Mouse (Mus musculus): Measurements from ENCODE around the gene Stk32b. TPM values are rescaled to one million over a fixed set of nuclear protein-coding genes. Genes with fewer than 3 reads are reported as not detected.

The Stk32b gene
- total RNA-seq, 2 experiments from 2014 or later: 2.4 TPM

- DNase-seq (ENCODE audit: low spot score in 2 of 2): peak in 1 of 2 experiments; percentile 5
- intact Hi-C loops (cut with DNase I): no loop called here
Measured at GRCm38 (mm10) chr5:37551649-37552048, 165.3 kb downstream of the Stk32b start.

GRCm38 (mm10) chr5:37535726-37536293 is 181.2 kb downstream of the Stk32b start:
- peak in 1 of 2 experiments; percentile 19 for DNase-seq (ENCODE audit: low spot score in 2 of 2)
- intact Hi-C loops (cut with DNase I): no loop called here

- DNase-seq (ENCODE audit: low spot score in 2 of 2): no peak
- intact Hi-C loops (cut with DNase I): no loop called here
Measured at GRCm38 (mm10) chr5:37535227-37535626, 181.7 kb downstream of the Stk32b start.

- no peak for DNase-seq (ENCODE audit: low spot score in 2 of 2)
- intact Hi-C loops (cut with DNase I): no loop called here
Measured at GRCm38 (mm10) chr5:37525363-37525762, 191.6 kb downstream of the Stk32b start.

- intact Hi-C loops (cut with DNase I): no loop called here
- DNase-seq (ENCODE audit: low spot score in 2 of 2): no peak
Measured at GRCm38 (mm10) chr5:37520441-37520840, 196.5 kb downstream of the Stk32b start.

GRCm38 (mm10) chr5:37512479-37512878 is 204.5 kb downstream of the Stk32b start:
- intact Hi-C loops (cut with DNase I): no loop called here
- no peak for DNase-seq (ENCODE audit: low spot score in 2 of 2)

- DNase-seq (ENCODE audit: low spot score in 2 of 2): no peak
- intact Hi-C loops (cut with DNase I): no loop called here
Measured at GRCm38 (mm10) chr5:37506880-37507519, 210.0 kb downstream of the Stk32b start.

- no peak for DNase-seq (ENCODE audit: low spot score in 2 of 2)
- intact Hi-C loops (cut with DNase I): no loop called here
Measured at GRCm38 (mm10) chr5:37494984-37495476, 221.9 kb downstream of the Stk32b start.

GRCm38 (mm10) chr5:37472025-37472608 is 244.9 kb downstream of the Stk32b start:
- DNase-seq (ENCODE audit: low spot score in 2 of 2): no peak
- intact Hi-C loops (cut with DNase I): no loop called here

- intact Hi-C loops (cut with DNase I): no loop called here
- no peak for DNase-seq (ENCODE audit: low spot score in 2 of 2)
Measured at GRCm38 (mm10) chr5:37471584-37471983, 245.4 kb downstream of the Stk32b start.

GRCm38 (mm10) chr5:37469031-37469430 is 247.9 kb downstream of the Stk32b start:
- no peak for DNase-seq (ENCODE audit: low spot score in 2 of 2)
- intact Hi-C loops (cut with DNase I): no loop called here

- no peak for DNase-seq (ENCODE audit: low spot score in 2 of 2)
- intact Hi-C loops (cut with DNase I): no loop called here
Measured at GRCm38 (mm10) chr5:37467646-37468045, 249.3 kb downstream of the Stk32b start.

- intact Hi-C loops (cut with DNase I): no loop called here
- peak; percentile 17 to 55 for DNase-seq (ENCODE audit: low spot score in 2 of 2)
Measured at GRCm38 (mm10) chr5:37465461-37465860, 251.5 kb downstream of the Stk32b start.

GRCm38 (mm10) chr5:37458236-37458635 is 258.7 kb downstream of the Stk32b start:
- intact Hi-C loops (cut with DNase I): no loop called here
- no peak for DNase-seq (ENCODE audit: low spot score in 2 of 2)

GRCm38 (mm10) chr5:37457831-37458230 is 259.1 kb downstream of the Stk32b start:
- no peak for DNase-seq (ENCODE audit: low spot score in 2 of 2)

GRCm38 (mm10) chr5:37457191-37457590 is 259.8 kb downstream of the Stk32b start:
- no peak for DNase-seq (ENCODE audit: low spot score in 2 of 2)
- intact Hi-C loops (cut with DNase I): no loop called here

More at GRCm38 (mm10) chr5:37457831-37458230, 259.1 kb downstream of the Stk32b start:
- intact Hi-C loops (cut with DNase I): no loop called here

- intact Hi-C loops (cut with DNase I): no loop called here
- no peak for DNase-seq (ENCODE audit: low spot score in 2 of 2)
Measured at GRCm38 (mm10) chr5:37456590-37456989, 260.4 kb downstream of the Stk32b start.

GRCm38 (mm10) chr5:37447546-37447945 is 269.4 kb downstream of the Stk32b start:
- no peak for DNase-seq (ENCODE audit: low spot score in 2 of 2)
- intact Hi-C loops (cut with DNase I): no loop called here

GRCm38 (mm10) chr5:37442767-37443166 is 274.2 kb downstream of the Stk32b start:
- no peak for DNase-seq (ENCODE audit: low spot score in 2 of 2)
- intact Hi-C loops (cut with DNase I): no loop called here

GRCm38 (mm10) chr5:37435417-37435816 is 281.6 kb downstream of the Stk32b start:
- intact Hi-C loops (cut with DNase I): loop anchor here (5.0 kb wide), 1 partner anchor 282 kb away; the partner anchor contains the start of gene Stk32b

GRCm38 (mm10) chr5:37427210-37427609 is 289.8 kb downstream of the Stk32b start:
- intact Hi-C loops (cut with DNase I): no loop called here
- no peak for DNase-seq (ENCODE audit: low spot score in 2 of 2)

More at GRCm38 (mm10) chr5:37435417-37435816, 281.6 kb downstream of the Stk32b start:
- DNase-seq (ENCODE audit: low spot score in 2 of 2): no peak
